Mouse (Mus musculus) mouse embryonic stem cell (cell line): ENCODE measurements around the gene Vwa3b.

Source experiments
- in situ Hi-C, 2 experiments: fragments of 300-500 bp; cut with MboI; formaldehyde crosslinking; loops; 1 replicate in 1 of 2; 3 replicates in 1 of 2; pipeline ENCODE4 v1.14.3; 2019 to 2020; ENCODE audit warnings: low sequenced_read_pairs in 2 of 2, low pct_unique_long_range_greater_than_20kb in 1 of 2, mixed read lengths in 1 of 2; ENCODE audit not compliant: unreplicated experiment in 1 of 2

The Vwa3b gene

DNA sequence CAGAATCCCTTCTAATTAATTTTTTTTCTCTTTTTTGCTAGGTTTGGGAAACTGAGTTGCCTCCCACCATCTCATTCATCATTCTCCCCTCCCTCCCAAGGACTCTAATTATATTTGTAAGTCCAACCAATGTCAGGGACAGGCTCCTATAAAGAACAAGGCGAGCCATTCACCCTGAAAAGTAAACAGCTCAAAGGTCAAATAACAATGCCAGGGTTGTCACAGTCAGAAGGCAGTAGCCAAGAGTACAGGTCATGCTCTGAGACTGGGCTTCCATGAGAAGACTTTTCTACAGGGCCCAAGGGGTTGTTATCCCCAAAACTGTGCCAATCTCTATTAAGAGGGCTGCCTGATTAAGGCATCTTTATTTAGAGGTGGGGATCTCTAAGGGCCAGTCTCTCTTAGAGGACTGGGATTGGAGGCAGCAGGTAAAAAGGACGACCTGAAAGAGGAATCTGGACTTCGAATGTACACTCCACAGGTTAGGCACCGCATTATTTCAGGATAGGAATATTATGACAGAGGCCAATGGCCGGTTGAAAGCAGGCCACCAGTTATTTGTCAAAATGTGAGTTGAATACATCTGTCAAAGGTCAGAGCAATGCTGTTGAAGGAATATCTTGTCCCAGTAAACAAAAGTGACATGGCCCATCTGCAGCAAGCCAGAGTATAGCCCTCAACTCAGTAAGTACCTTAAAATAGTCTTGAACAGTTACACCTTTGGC, at the start of gene Vwa3b:
TSS of gene Vwa3b (plus strand) at position 635 of the 725 bp plus-strand sequence.
- in situ Hi-C loops = no loop called here

DNA sequence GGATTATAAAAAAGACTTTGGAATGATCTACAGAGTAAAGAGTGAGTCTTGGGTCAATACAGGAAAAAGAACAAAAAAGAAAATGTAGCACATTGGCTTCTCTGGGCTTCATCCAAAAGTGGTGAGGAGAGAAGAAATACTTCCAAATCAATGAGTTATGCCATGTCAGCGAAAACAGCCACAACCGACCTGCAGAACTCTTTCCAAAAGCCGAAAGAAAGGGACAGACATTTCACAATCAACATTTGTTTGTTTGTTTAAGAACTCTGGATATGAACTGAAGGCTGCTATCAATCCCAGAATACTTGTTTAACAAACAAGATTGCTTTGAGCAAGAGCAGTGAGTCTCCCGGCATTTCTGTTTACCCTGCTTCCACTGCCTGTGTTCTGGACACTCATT, 49.6 kb upstream of the Vwa3b start:
- in situ Hi-C loops = no loop called here

- in situ Hi-C loops = no loop called here
These were observed 44.0 kb upstream of the Vwa3b start for GRCm38 (mm10) chr1:36982191-36982961.

DNA sequence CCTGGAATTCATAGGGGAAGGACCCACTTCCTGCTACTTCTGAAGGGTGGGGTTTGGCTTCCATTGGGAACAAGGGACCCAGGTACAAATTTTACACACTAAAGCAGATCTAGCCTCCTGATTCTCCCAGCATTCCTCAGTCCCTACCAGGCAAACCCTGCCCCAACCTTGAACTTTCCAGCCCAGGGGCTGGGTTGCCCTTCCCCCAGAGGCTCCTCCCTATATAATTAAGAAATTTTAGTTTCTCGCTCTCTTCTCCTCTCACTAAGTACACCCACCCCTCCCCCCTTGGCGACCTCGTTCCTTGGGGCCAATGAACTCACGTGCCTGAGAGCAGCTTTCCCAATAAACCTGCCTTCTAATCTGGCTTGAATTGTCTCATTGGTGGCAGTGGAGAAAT, 42.6 kb upstream of the Vwa3b start:
- in situ Hi-C loops = no loop called here

DNA sequence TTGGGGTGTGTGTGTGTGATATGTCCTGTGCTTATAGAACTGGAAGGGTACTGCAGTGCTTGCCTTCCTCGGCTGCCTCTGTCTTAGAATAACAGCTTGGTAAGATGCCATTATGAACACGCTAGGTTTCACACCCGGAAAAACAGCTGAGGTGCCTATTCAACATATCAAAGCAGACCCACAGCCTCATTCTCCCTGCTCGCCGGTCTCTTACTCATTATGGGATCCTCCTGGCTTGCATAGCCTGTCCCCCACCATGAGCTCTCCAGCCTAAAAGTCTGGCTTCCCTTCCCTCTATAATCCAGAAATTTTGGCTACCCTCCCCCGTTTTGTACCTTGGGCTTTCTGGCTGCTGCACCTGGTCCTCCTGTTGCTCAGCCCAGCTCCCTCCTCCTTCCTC, 42.0 kb upstream of the Vwa3b start:
- in situ Hi-C loops = no loop called here

- in situ Hi-C loops = loop anchor here in 1 of 2 experiments (5.0 kb wide), 1 partner anchor 44 kb away; the partner anchor contains the start of gene Tmem131
These were observed 40.5 kb upstream of the Vwa3b start for GRCm38 (mm10) chr1:36985896-36986295.

DNA sequence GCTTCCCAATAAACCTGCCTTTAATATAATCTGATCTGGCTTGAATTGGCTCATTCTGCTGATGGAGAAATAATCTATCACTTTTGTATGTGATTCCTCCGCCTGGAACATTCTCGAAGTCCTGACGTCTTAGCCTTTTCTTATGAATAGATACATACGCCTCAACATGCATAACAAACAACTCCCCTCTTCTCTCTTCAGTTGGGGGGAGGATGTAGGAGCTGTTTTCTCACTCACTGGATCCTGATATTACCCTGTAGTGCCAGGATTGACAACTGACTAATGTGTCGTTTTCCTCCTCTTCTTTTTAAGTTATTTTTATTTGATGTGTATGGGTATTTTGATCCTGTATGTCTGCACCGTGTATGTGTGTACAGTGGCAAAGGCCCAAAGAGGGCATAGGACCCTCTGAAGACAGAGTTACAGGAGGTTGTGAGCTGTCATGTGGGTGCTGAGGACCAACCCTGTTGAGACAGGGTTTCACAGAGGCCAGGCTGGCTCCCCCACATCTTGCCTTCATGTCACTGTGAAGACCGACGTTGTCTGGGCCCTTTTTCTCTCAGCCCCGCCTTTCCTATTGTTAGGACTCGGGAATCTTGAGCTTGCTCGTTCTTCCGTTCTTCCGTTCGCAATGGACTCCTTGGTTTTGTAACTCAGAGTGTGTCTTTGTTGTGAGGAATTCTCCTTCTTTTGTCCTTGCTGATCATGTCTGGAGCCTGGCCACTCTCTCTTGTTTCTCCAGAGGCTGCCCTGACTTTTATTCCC, 39.8 kb upstream of the Vwa3b start:
- in situ Hi-C loops = loop anchor here in 1 of 2 experiments (5.0 kb wide), 1 partner anchor 44 kb away; the partner anchor contains the start of gene Tmem131

GRCm38 (mm10) chr1:36987172-36988148, 38.9 kb upstream of the Vwa3b start:
- in situ Hi-C loops = loop anchor here in 1 of 2 experiments (5.0 kb wide), 1 partner anchor 45 kb away; the partner anchor contains the start of gene Tmem131

GRCm38 (mm10) chr1:36988161-36988560, 38.2 kb upstream of the Vwa3b start:
- in situ Hi-C loops = loop anchor here in 1 of 2 experiments (5.0 kb wide), 1 partner anchor 46 kb away; the partner anchor contains the start of gene Tmem131

DNA sequence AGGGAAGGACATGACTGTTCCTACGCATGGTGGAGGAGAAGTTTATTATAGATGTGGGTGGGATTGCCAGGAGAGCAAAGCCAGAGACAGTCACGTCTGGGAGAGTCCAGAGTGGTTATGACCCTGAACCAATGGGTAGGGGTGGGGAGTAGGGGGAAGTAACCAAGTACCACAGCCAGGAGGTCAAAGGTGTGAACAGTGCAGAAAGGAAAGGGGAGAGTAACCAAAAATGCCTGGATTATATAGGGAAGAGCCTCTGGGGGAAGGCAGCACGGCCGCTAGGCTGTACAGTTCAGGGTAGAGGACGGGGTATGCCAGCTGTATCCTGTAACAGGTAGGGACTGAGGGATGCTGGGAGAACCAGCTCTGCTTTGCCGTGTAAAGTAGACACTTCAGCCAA, 37.8 kb upstream of the Vwa3b start:
- in situ Hi-C loops = loop anchor here in 1 of 2 experiments (5.0 kb wide), 1 partner anchor 46 kb away; the partner anchor contains the start of gene Tmem131

GRCm38 (mm10) chr1:36994296-36994695, 32.1 kb upstream of the Vwa3b start:
- in situ Hi-C loops = no loop called here

- in situ Hi-C loops = no loop called here
These were observed 30.6 kb upstream of the Vwa3b start for GRCm38 (mm10) chr1:36995760-36996159.

- in situ Hi-C loops = no loop called here
These were observed 29.7 kb upstream of the Vwa3b start for GRCm38 (mm10) chr1:36996561-36997213.

GRCm38 (mm10) chr1:37000307-37000706, 26.1 kb upstream of the Vwa3b start:
- in situ Hi-C loops = no loop called here

- in situ Hi-C loops = no loop called here
These were observed 24.6 kb upstream of the Vwa3b start for GRCm38 (mm10) chr1:37001636-37002315.

- in situ Hi-C loops = no loop called here
These were observed 23.9 kb upstream of the Vwa3b start for GRCm38 (mm10) chr1:37002316-37003008.
